Mouse (Mus musculus) telencephalon, adult 2 months (tissue): ENCODE results near the gene Mapk8ip1.

Experiments used
- DNase-seq: peaks from one replicate; pipeline ENCODE4 v3.0.0-alpha.2; 2011; ENCODE audit warnings: low read depth, low spot score

Gene Mapk8ip1

DNA sequence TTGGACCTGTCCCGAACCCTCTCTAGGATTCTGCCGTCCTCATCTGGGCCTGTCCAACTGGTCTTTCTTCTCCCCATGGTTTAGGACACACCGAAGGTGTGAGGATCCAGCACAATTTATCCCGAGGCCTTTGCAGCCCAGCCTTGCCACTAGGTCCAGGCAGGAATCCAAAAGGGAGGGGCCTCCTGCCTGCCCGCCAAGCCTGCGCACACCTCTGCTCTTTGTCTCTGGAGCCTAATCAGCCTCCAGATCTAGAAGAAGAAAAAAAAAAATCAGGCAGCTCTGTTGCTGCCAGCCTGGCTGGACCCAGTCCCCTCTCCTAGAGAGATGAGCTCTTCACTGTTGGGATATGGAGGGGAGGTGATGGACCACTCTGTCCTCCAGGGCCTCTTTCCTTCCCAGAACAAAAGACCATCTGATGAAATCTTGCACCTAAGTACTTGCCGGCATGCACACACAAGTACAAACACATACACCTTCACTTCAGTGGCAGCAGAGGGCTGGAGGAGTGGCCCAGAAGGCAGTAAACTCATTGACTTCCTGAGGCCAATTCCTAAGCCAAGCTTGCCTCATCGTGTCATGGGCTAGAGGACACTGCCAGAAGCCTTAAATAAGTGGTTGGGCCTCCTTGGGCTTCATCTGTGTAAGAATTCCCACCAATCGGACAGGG, 28.2 kb downstream of the Mapk8ip1 start:
- DNase-seq = no peak

DNA sequence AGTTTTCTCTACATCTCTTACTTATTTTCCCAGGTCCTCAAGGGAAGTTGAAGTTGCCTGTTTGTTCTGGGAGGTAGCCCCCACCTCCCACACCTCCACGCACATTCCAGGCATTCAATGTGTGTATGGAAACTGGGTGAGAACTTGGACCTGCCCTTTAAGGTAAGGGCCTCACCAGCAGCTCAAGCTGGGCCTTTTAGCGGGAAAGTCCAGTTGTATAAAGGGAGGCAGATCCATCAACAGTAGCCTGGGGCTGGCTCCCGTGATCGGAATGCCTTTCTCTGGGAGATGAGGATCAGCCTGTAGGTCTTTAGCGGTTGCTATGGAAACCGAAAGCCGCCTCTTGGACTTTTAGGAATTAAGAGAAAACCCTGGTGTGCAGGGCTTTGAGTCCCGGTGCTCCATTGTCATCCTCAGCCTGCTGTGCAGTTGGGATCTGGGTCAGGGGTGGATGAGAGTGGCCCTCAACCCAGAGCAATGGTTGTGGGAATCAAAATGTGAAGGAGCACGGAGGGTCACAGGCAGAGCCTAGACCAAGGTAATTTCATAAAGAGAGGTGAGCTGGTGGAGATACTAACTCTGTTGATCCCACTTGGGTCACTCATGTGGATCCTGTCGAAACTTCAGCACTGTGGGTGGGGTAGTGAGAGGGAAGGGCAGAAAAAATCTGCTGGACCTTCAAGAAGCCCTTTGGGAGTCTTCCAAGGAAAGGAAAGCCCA, 28.9 kb downstream of the Mapk8ip1 start:
- no peak for DNase-seq

DNA sequence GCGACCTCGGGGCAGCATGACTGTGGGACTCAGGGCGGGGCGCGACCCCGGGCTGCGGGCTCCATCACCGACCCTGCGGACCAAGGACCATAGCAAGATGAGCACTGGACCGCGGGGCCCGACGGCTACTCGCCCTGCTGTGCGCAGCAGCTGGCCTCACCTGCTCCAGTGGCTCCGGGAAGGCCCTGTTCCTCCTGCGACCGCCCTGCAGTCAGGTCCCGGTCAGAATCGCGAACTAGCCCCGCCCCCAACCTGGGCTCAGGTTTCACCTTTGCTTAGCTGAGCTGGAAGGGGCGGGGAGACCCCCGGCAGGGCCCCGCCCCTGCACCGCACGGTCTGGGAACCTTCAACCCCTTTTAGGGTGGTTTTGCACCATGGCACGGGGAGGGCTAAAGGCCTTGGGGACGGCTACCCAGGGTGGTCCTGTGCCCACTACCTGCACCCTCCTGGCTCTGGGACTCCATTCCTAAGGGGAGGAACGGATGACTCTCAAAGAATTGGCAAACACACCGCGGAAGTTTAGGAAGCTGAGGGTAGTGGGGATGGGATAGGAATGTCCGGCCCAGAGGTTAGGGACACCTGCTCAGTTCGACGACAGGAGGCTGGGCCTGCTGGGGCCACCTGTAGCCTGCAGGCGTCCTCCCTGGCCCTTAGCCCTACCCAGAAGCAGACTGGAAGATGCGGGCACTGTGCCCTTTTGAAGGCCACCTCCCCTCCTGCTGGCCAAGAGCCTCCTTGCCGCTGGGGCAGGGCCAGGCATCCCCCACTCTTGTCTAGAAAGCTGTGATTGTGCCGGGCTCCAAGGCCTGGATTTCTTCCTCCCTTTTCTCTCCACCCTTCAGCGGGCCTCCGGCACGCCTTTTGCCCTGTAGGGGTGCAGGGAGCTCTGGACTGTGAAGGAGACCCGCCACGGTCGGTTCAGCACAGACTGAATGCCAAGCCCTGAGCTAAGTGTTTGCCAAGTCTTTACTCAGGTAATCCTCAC, 29.9 kb downstream of the Mapk8ip1 start:
- DNase-seq = no peak

- no peak for DNase-seq
Measured at GRCm38 (mm10) chr2:92370375-92370774, 30.7 kb downstream of the Mapk8ip1 start.

DNA sequence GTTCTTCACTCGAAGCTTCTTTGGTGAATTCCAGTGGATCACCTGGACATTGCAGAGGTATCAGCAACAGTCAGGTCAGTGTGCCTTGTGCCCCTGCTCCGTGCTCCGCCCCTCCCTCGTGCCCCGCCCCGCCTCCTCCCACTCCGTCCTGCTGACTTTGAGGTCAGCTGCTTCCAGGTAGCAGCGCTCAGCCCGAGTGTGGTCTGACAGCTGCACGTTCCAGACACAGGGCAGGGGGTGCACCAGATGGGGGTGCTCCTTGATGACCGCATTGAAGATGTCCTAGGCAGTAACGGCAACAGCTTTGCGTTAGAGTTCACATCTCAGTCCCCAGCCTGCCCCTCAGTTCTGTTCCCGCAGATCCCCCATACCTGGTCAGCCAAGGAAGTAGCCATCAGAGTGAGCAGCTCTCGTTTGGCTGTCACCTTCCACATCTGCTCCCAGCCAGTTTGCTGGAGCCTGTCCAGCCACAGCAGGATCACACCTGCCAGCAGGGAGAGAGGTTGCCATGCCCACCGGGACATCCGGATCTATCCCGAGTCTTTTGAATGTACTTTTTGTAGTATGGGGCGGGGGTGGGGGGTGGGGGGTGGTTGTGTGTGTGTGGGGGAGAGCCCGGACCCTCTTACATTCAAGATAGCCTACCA, 33.6 kb downstream of the Mapk8ip1 start:
- no peak for DNase-seq

- no peak for DNase-seq
Measured at GRCm38 (mm10) chr2:92365568-92365967, 35.5 kb downstream of the Mapk8ip1 start.

DNA sequence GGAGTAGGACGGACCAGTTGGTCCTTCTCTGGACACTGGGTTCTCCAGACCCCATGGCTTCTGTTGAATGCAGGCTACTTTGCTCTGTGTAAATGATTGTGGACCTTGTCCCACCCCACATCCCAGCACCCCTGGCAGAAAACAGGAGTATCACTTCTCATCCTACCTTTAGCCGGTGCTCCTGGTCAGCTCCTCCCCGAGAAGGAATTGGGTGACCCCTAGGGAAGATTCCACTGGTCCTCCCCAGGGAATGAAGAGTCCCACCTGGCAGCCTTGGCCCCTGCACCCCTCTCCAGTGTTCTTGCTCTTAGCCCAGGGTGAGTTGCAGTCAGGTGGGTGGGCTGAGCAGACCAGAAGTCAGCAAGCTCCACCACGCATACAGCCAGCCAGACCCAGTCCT, 37.0 kb downstream of the Mapk8ip1 start:
- DNase-seq = no peak

- DNase-seq = no peak
Measured at GRCm38 (mm10) chr2:92362571-92363228, 38.4 kb downstream of the Mapk8ip1 start.

DNA sequence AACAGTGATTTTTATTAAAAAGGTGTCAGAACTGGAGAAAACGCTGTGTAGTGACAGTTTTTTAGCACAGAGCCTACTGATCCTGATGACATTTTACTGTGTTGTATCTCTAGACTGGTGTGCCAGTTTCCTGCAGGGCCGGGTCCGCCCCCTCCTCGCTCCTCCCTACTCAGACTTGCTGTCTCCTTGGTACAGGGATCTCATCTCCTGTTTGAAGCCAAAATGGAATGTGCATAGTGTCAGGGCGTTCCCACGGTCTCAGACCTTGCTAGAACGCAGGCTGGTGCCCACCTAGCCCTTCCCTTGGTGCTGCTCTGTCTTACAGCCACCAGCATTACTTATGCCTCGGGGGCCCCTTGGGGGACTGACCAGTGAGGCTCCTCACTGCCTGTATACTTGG, 39.3 kb downstream of the Mapk8ip1 start:
- DNase-seq = no peak

GRCm38 (mm10) chr2:92360893-92361292, 40.2 kb downstream of the Mapk8ip1 start:
- no peak for DNase-seq

- no peak for DNase-seq
Measured at GRCm38 (mm10) chr2:92360186-92360823, 40.8 kb downstream of the Mapk8ip1 start.

- DNase-seq = no peak
Measured at GRCm38 (mm10) chr2:92359301-92359700, 41.8 kb downstream of the Mapk8ip1 start.

GRCm38 (mm10) chr2:92354224-92354623, 46.8 kb downstream of the Mapk8ip1 start:
- DNase-seq = no peak

DNA sequence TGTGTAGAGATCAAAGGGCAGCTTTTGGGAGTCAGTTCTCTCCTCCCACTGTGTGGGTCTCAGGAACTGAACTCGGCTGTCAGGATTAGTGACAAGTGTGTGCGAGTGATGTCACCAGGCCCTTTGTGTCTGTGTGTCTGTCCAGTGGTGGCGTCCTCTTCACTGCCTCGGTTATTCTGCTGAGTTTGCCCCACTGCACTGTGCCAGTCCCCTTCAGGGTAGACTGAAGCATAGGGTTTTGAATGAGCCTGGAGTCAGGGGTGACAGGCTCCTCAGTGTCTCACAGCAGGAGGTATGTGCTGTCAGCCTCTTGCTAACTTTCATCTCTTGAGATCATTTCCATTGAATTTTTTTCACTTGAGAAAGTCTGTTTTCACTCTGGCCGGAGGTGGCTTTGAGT, 47.7 kb downstream of the Mapk8ip1 start:
- DNase-seq = no peak

DNA sequence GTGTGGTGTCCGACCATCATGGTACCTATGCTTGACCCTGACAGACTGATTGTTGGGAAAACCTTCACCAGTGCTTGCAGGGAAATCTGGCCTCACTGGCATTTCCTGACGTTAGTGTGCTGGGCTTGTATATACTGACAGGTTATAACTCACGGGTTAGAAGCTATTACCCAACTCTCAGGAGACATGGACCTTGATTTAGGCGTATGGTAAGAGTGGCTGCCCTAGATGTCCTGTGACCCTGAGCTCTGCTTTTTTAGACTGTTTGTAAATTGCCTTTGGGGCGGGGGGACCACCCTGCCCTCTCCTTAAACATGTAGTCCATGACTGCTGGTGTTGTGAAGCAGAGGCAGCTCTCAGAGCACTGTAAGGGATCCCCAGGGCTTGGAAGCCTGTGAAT, 50.4 kb downstream of the Mapk8ip1 start:
- DNase-seq = no peak

- no peak for DNase-seq
Measured at GRCm38 (mm10) chr2:92349589-92350425, 51.3 kb downstream of the Mapk8ip1 start.

DNA sequence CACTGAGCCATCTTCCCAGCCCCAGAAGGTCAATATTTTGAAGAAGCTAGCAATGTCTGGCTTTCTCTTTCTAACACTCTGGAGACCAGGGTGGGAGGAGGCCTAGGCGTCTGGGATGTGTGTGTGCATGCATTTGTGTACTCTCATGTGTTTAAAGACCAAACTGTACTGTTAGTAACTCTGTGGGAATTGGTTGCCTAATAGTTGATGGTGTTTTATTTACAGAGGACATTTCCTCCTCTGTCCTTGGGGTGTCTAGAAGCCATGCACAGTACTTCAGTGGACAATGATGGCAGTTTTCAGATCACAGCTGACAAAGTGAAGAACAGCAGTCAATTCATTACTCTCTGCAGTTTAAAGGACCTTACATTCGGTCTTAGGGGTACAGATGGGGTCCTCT, 53.9 kb downstream of the Mapk8ip1 start:
- DNase-seq = no peak

GRCm38 (mm10) chr2:92342418-92342817, 58.6 kb downstream of the Mapk8ip1 start:
- no peak for DNase-seq
